Mouse (Mus musculus): Measurements from ENCODE around the gene Fgl2.
"Not testable (repeated sequence)": the region's sequence is repeated elsewhere in the genome, so short reads cannot be mapped to it uniquely, and the experiment has no call there.

Fgl2 gene

DNA sequence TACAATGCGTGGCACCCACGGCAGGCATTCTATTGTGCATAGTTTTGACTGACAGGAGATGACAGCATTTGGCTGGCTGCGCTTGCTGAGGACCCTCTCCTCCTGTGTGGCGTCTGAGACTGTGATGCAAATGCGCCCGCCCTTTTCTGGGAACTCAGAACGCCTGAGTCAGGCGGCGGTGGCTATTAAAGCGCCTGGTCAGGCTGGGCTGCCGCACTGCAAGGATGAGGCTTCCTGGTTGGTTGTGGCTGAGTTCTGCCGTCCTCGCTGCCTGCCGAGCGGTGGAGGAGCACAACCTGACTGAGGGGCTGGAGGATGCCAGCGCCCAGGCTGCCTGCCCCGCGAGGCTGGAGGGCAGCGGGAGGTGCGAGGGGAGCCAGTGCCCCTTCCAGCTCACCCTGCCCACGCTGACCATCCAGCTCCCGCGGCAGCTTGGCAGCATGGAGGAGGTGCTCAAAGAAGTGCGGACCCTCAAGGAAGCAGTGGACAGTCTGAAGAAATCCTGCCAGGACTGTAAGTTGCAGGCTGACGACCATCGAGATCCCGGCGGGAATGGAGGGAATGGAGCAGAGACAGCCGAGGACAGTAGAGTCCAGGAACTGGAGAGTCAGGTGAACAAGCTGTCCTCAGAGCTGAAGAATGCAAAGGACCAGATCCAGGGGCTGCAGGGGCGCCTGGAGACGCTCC lies at the start of gene Fgl2:
Gene Fgl2 (plus strand): TSS at position 150 of the 687 bp plus-strand sequence.
- DNase-seq (ENCODE audit: low spot score in 2 of 2), result peak; percentile 29 to 53

DNA sequence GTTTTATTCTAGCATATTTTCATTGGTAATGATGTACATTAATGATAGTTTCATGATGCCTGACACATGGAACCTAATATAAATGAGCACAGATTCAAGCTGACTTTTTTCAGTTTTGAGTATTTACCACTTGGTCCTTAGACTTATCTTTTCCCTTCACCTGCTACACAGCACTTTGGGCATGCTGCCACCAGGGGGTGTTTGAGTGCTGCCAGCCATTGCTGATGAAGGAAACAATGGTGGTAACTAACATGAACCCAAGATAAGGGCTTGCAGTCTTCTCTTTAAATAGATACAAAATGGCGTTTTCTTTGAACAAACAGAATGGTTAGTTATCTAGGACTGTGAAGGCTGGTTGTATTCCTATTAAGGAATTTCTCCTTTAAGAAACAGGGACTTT lies 45.9 kb upstream of the Fgl2 start:
- peak in 1 of 2 experiments; percentile 32 for DNase-seq (ENCODE audit: low spot score in 2 of 2)

DNA sequence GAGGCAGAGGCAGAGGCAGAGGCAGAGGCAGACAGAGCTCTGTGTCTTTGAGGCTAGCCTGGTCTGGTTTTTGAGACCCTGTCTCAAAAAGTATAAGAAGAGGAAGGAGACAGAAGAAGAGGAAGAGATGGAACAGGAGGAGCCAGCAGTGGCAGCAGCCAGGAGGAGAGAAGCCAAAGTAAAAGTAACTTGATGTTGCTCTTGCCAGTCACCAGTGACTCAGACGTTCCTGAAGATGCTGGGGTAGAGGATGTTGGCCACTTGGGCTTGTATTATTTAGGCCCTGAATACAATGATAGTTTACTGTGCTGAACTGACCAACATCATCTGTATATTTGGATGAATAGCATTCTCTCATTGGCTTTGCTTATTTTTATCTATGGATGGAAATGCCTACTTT lies 43.9 kb upstream of the Fgl2 start:
- DNase-seq (ENCODE audit: low spot score in 2 of 2), result no peak

DNA sequence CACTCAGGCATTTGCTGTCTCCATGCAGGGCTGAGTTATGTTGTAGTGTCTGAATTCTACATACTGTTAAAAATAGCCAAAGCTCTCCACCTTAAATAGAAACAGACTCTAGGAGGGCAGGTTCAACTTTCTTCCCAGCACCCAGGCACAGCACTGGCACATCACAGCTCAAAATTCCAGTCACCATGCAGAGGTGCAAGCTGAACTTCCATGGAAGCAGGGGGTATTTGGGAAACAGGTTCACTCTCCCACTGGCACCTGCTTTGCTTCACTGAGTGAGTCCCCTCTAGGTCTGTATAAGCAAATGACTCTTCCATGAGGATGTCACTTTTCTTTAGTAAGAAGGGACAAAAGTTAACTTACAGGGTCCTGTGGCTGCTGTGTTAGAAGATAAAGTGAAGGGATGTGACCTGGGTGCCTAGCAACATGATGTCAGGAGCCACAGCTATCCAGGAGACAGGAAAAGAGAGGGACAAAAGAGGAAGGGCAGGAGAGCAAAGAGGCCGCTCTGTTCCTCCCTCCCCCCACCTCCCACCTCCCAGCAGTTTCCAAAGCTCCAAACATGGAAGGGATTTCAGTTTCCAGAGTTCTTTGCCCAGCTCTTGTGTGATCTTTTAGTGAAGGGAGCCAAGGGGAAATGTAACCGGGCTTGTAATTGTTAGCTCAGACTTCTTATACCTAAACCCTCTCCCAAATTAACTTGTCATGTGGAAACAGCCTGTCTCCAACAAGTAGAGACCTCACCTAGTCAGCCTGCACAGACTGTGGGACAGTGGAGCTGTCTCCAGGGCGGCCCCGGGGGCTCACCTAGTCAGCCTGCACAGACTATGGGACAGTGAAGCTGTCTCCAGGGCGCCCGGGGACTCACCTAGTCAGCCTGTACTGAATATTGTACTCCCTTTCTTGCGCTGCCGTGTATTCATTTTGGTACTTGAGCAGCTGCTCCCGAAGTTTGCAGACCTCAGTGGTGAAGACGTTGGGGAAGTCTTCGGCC lies 42.5 kb upstream of the Fgl2 start:
- DNase-seq (ENCODE audit: low spot score in 2 of 2), result no peak

DNA sequence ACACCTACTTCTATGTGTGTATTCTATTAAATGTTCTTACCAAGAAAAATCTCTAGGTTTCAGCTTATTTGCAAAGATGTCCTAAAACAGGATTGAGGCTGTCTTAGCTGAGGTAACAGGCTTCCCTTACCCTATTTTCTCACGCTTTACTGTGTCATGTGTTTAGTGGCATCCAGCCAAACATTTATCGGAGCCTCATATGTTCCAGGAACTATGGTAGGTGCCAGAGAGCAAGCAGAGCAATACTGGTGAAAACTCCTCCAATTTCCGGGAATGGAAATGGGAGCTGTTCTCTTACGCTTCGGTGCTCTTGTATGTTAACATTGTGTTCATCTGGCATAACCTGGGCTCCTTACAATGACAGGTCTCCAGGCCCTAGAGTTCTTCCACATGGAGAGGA lies 40.8 kb upstream of the Fgl2 start:
- no peak for DNase-seq (ENCODE audit: low spot score in 2 of 2)

DNA sequence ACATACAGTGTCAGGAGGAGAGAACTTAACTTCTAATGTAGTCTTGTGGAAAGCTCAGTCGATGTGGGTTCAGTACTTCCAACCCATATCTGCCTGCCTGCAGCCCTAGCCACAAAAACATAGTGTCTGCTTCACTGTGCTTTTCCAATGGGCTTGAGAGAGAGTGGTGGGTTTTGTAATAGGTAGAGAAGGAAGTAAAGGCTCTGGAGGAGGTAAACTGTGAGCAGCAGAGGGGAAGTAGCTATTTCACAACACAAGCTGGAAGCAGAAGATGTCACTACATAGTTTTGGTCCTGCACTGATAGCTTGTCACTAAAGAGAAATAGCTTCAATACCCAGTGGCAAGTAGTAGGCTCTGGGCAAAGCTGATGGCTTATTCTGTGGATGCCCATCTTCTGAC lies 40.3 kb upstream of the Fgl2 start:
- no peak for DNase-seq (ENCODE audit: low spot score in 2 of 2)

DNA sequence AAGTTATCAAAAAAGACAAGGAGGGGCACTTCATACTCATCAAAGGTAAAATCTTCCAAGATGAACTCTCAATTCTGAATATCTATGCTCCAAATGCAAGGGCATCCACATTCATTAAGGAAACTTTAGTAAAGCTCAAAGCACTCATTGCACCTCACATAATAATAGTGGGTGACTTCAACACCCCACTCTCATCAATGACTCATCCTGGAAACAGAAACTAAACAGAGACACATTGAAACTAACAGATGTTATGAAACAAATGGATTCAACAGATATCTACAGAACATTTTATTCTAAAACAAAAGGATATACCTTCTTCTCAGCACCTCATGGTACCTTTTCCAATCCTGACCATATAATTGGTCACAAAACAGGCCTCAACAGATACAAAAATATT lies 30.2 kb upstream of the Fgl2 start:
- not testable (repeated sequence) for DNase-seq (ENCODE audit: low spot score in 2 of 2)

DNA sequence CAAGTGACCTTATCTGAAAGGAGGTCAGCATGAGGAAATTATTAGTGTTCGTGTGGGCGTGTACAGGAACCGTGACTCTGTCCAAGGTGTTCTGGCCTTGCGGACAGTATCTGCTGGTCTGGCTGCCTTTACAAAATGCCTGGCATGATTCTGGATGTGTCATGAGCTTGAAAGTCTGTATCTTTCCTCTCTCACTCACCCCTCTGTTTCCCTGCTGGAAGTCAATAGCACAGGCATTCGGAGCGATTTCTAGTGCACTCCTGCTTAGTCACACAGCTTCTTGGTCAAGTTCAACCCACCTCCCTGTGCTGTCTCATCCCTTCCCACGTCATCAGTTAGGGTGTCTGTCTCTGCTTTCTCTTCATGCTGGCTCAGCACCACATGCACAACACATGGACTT lies 24.1 kb upstream of the Fgl2 start:
- no peak for DNase-seq (ENCODE audit: low spot score in 2 of 2)

DNA sequence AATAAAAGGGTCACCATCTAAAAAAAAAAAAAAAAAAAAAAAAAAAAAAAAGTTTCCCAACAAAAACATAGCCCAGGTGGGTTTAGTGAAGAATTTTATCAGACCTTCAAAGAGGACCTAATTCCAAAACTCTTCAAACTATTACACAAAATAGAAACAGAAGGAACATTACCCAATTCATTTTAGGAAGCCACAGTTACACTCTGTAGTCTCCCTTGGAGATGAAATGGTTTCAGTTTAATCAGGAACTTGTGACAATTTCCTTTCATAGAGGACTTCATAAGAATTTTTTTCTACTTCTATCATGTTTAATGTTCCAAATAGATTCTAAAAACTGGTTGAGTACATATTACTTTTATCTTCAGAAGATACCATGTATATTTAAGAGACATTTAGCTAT lies 20.8 kb upstream of the Fgl2 start:
- no peak for DNase-seq (ENCODE audit: low spot score in 2 of 2)

DNA sequence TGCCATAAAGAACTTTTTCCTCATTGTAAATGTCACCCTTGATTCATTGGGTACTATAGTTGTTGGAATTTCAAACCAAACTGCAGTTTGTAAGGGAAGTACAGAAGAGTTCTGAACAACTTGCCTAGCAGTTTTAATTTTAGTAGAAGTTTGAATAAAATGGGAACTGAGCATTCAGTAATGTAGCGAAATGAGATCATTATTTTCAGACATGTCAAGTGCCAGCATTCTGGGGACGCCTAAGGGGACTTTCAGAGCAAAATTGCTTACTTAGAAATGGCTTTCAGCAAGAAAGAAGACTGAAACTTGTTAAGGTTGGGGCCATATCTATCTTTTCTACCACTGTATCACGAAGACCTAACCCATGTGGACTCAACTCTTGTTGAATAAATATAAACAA lies 13.8 kb upstream of the Fgl2 start:
- DNase-seq (ENCODE audit: low spot score in 2 of 2), result no peak

DNA sequence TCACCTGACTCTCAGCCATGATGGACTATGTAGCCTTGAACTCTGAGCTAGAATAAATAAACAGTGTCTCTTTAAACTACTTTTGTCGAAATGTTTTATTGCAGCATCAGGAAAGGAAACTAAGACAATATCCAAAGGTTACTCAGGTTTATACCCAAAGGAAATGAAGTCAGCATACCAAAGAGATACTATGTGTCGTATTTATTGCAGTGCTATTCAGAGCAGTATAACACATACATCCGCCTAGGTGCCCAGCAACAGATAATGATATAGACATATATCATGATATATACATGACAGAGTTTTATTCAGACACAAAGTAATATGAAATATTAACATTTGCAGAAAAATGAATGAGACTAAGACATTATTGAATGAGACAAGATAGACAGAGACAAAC lies 9.1 kb upstream of the Fgl2 start:
- no peak for DNase-seq (ENCODE audit: low spot score in 2 of 2)

DNA sequence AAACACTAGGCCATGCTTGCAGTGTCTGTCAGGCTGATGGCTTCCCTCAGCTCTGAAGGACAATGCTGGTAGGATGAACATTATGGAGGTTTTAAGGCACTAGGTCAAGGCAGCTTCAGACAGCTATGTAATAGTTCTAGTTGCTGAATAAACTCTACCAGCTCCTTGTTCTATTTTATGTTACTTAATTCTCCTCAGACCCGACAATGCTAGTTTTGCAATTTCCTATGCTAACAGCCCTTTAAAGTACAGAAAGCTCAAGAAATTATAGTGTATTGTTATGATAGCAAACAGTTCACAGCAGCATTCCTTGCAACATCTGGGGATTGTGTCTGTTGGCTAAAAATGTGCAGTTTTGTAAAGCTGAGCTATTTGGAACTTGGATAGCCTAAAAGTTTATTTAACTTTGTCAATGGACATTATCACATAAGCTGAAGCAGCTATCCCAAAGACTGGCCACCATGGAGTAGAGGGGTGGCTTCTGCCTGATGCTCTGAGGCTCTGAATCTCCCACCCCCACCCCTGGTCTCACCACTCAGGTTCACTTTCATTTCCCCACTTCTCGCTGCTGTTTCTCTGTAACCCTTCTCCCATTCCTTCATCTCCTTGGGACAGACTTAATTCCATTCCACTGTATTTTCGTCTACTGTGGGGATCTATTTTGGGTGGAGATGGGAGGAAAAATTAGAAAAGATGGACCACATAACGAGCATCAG lies 5.9 kb upstream of the Fgl2 start:
- DNase-seq (ENCODE audit: low spot score in 2 of 2), result no peak

DNA sequence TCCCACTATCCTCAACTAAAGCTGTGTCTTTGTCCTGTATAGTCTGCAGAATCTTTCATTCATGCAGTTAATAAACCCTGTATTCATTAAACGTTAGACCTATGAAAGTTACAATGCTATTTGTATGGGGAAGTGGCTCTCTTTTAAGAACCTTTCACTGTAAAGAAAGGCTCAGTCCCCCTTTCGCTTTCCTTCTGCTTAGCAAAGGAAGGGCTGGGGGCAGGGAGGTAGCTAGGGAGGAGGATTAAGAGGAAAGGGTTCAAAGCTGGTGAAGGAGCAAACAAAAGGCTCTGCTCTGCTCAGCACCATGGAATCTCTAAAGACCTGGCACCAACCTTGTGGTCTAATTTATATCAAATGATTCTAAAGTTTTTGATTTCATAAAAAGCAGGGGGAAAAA lies 4.9 kb upstream of the Fgl2 start:
- no peak for DNase-seq (ENCODE audit: low spot score in 2 of 2)

DNA sequence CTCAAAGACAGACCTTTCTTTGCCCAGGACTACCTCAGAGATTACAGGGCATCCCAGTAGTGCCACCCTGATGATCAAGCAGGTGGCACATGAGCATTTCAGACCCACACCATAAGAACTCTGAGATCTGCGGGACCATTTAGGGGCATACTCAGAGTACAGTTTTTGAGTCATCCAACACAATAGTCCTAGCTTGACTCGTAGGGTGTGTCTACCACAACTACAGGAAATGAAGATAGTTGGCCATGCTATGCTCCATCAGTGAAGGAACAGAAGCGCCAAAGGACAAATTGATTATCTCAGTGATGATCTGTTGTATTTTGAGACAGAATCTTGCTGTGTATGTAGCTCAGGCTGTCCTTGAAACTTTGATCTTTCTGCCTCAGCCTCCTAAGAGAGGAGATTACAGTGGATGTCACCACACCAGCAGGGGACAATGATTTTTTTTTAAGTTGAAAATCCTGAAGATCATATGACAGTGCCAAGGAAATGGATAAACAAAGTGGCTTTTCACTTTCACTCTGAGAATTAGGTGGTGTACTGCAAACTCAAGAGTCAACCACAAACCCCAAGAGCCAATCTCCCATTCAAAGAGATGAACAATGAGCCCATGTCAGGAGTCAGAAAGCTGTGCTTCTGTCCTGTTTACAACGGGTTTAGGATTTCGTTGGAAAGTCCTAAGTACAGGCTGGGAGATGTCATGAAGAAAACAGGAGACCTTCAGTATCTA lies 2.1 kb upstream of the Fgl2 start:
- no peak for DNase-seq (ENCODE audit: low spot score in 2 of 2)

DNA sequence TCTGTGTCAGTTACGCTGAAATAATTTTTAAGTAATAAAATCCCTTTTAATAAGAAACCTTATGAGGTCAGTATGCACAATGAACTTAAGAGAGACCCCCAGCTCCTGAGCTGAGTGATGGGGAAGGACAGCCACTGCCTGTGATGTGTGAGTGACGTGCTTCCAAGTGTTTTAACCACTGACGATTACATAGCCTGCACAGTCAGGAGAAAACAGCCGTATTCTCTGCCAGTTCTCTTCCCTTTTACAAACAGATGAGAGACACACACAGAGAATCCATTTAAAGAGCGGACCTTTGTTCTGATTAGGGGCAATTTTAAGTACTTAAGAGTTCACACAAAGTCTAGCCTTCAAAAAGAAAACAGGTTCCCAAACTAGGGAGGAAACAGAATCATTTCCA lies 522 bp upstream of the Fgl2 start:
- DNase-seq (ENCODE audit: low spot score in 2 of 2), result no peak

DNA sequence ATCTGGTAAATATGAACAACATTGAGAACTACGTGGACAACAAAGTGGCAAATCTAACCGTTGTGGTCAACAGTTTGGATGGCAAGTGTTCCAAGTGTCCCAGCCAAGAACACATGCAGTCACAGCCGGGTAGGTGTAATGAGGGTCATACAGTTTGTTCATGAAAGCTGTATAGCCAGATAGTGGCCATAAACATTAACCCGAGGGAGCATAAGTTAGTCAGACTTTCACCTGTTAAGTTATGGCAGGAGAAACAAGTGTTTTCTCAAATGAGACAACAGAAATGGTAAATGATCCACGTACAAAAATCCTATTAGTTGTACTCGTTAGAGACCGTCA lies 707 bp downstream of the Fgl2 start:
- no peak for DNase-seq (ENCODE audit: low spot score in 2 of 2)

DNA sequence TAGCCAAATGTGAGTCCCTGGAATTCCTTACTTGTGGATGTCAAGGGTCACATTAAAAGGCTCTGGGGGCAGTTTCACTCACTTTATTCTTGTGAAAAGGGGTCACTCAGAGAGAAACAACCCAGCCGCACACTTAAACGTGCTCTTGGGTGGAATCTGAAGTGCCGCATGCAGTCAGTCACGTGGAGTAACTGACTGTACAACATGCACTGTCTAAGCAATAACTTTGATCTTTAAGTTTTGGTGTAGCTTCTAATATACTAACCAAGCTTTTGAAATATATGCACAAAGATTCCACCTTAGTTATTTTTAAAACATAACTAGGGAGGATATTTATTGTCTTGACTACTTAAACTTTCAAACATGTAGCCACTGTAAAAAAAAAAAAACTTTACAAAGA lies 4.5 kb downstream of the Fgl2 start:
- no peak for DNase-seq (ENCODE audit: low spot score in 2 of 2)

DNA sequence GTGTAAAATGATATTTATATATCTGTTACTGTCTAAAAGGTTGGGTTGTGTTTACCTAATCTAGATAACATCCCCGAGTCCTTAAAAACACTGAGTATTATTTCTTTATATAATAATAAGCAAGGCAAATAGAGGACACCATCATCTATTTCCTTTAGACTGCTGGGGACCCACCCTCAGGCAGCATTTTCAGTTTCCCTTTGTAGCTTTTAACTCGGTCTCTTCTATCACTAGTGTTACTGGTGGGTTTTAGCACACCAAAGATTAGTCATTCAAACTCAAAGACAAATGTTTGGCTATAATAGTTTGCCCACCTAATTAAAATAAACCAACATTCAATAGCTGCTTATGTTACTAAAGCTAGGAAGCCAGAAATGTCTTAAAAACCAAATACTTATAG lies 6.0 kb downstream of the Fgl2 start:
- no peak for DNase-seq (ENCODE audit: low spot score in 2 of 2)

DNA sequence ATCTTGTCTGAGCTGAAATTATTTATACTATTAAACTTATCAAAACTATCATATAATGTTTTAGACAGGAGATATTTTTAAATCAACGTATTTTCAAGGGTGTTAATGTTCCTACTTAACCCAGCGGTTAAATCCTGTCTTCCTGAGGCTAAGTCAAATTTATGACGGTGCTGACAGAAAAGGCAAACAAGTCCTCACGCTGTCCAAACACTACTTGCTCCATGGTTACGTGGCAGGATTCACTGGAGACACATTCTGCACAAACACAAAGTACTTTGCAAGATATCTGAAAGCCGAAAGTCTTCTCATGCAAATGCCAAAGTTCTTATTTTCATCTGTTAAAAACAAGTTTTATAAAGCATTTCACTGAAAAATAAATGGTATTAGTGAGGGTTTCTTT lies 9.5 kb downstream of the Fgl2 start:
- DNase-seq (ENCODE audit: low spot score in 2 of 2), result no peak

DNA sequence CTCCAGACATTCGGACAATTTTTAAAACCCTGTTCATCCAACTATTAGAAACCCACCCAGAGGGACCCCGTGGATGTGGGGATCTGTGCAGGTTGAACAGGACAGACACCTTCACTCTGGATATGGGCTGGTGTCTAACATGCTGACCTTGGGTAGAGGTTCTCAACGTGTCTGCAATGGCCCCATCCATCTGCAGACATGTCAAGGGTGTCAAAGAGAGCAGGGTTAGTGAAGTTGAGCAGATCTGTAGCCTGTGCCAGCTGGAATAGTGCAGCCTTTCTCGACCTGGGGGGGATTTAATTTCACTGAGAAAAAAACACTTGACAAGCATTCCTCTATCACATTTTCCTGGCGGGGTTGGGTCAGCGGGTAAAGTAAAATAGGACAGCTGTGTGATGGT lies 10.2 kb downstream of the Fgl2 start:
- DNase-seq (ENCODE audit: low spot score in 2 of 2), result no peak

DNA sequence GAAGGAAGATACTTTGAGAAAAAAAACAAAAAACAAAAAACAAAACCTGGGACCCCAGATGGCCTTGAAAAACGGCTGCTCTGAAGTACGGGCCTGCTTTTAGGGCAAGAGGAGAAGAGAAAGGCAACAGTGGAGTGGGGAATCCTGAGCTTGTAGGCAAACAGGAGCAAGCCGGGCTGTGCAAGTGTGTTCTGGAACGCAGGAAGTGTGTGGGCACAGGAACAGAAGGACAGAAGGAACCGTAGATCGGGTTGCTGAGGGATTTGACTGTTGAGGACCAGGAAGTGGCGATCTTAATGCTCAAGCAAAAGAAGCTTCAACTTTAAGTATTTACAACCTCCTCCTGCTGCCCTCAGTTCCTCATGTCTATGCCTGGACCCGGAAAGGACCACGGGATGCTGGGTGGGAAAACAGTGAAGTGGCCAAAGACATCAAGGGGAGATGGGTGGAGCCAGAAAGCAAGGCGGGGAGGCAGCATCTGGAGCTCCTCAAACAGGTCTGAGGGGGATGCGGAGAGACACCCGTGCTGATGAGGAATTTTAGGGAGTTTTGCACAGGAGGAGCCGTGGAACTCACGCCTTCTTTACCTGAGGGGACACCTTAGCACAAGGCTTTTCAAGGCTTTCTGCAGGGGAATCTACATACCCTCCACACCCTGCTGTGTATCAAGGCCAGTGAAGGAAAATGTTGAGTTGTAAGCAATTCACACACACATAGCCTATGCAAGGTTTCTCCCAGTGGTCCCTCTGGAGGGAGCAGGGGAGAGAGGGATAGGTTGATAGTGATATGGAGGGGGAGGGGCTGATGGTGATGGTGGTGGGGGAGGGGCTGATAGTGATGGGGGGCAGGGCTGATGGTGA lies 11.2 kb downstream of the Fgl2 start:
- no peak for DNase-seq (ENCODE audit: low spot score in 2 of 2)
